Mouse (Mus musculus) left cerebral cortex, adult 6 months (tissue): ENCODE results near the gene Ampd2. TPM values are rescaled to one million over a fixed set of nuclear protein-coding genes. Genes with fewer than 3 reads are reported as not detected.

ENCODE experiments used
- long read RNA-seq, 2 experiments: library from polyadenylated mRNA; unstranded; transcript quantifications; one replicate each; pipeline ENCODE4 v2.0.0; 2019 to 2020
- polyA plus RNA-seq: library from polyadenylated mRNA; unstranded; fragments of <200 nt; fragmentation: Nextera tagmentation; gene quantifications from 2 replicates; pipeline ENCODE4 v1.2.3, GENCODE M21; 2021

Ampd2 gene
- 19.0 and 24.4 TPM in 2 replicates for polyA plus RNA-seq
- long read RNA-seq, experiment 1, transcript Ampd2-201 (18 exons, 3,368 nt), result major isoform, 85 of 160 reads
- long read RNA-seq, experiment 1, transcript Ampd2-203 (18 exons, 3,650 nt), result minor isoform, 6 of 160 reads
- long read RNA-seq, experiment 1, partial matches to known transcripts, result 22 of 160 reads
- long read RNA-seq, experiment 1, other reads (novel, unspliced or antisense), result 45 of 160 reads
- long read RNA-seq, experiment 2, partial matches to known transcripts, result 8 of 27 reads
- long read RNA-seq, experiment 2, other reads (novel, unspliced or antisense), result 15 of 27 reads

DNA sequence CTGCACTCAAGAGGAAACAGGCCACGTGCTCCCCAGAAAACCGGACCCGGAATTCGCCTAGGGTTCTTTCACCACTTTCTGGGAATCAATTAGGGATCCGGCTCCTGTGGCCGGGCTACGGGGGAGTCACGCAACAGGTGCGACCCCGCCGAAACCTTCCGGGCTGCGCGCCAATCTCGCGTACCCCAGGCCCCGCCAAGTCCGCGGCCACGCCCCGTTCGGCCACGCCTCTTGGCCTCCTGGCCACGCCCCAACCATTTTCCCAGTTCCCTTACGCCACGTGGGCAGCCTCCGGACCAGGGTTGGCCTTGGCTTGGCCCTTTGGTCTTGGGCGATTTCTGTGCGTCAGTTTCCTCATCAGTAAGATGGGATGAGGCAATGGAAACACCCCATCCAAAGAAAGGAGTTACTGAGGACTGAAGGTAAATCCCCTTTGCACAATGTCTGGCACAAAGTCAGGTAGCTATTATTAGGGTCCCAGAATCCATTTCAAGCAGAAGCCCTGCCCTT, at the start of gene Ampd2:
Ampd2 (minus strand) TSS at position 182 of the 510 bp plus-strand sequence.

DNA sequence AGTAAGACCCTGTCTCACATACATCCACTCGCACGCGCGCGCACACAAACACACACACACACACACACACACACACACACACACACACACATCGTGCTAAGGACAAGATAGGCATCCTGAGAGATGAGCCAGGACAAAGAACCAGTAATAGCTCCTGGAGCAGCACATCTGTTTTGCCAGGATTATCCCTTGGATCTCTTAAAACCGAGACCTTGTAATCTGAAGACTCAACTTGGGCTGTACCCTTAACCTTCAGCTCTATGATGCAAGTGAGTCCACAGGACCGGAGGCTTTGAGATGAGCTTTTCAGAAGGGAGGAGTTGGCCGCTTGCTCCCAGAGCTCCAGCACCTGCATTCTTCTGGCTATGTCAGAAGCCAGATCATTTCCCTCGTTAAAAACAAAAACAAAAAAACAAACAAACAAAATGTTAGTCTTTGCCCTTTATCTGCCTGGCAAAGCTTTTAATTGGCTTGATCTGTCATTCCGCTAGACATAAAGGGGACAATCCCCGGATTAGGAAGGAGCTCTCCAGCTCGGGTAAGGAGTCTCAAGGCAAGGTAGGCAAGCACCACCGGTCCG, 6.2 kb upstream of the Ampd2 start, which contains the start of gene Gnat2:
Gnat2 (plus strand) TSS at position 254 of the 580 bp plus-strand sequence.

DNA sequence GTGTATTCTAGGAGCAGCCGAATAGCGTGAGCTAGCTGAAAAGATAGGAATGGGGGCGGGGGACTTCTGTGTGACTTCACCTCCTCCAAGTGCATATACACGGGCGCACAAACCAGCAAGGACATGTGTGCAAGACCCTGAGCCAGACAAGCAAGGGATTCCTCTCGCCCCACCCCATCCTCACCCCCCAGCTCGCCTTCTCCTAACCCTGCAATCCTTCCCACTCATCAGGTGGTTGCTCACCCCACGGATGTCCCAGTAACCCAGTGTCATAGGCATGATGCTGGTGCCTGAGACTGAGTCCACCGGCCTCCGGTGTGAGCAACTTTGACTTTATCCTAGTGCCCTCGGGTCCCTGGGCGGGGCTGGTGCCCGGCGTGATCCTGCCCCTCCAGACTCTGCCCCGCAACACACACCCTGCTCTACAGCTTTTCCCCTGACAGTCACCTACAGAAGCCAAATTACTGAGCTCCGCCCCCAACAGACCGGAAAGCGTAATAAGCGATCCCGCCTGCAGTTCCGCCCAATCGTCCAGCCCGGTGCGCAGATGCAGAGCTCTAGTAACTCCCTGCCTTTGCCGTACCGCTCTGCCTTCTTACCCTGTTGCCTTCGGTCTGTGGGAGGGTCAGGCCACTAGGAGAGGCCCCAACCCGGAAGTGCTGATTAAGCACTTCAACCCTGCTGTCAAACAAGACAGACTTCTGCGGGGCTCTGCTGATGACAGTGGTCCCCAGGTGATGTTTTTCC, 41.9 kb downstream of the Ampd2 start, which contains the start of gene Gstm4:
Gstm4 (minus strand) TSS at position 501 of the 747 bp plus-strand sequence.

Other genes with a start within 250 kb of the Ampd2 start
- not detected in 2 replicates for gene Eps8l3, start 209.4 kb downstream of the Ampd2 start, polyA plus RNA-seq
- 302 and 421 TPM in 2 replicates for gene Gstm5, start 190.8 kb downstream of the Ampd2 start, polyA plus RNA-seq
- 32.2 and 40.5 TPM in 2 replicates for gene Gstm7, start 154.8 kb downstream of the Ampd2 start, polyA plus RNA-seq
- gene Gstm6, start 142.9 kb downstream of the Ampd2 start, polyA plus RNA-seq, result 6.7 and 7.0 TPM in 2 replicates
- gene Gstm3, start 117.4 kb downstream of the Ampd2 start, polyA plus RNA-seq, result not detected in 2 replicates
- gene Gstm2, start 100.2 kb downstream of the Ampd2 start, polyA plus RNA-seq, result 4.3 and 5.4 TPM in 2 replicates
- gene Gstm1, start 68.7 kb downstream of the Ampd2 start, polyA plus RNA-seq, result 444 and 459 TPM in 2 replicates
- 17.6 and 19.8 TPM in 2 replicates for gene Gstm4, start 41.8 kb downstream of the Ampd2 start, polyA plus RNA-seq
- 0.16 TPM in 1 of 2 replicates, not detected in the other for gene Gnat2, start 6.1 kb upstream of the Ampd2 start, polyA plus RNA-seq
- gene Gnai3, start 59.5 kb upstream of the Ampd2 start, polyA plus RNA-seq, result 15.2 and 20.7 TPM in 2 replicates
- gene Gpr61, start 68.2 kb upstream of the Ampd2 start, polyA plus RNA-seq, result 4.2 and 6.9 TPM in 2 replicates
- gene Amigo1, start 99.7 kb upstream of the Ampd2 start, polyA plus RNA-seq, result 7.0 and 28.0 TPM in 2 replicates
- gene Cyb561d1, start 114.6 kb upstream of the Ampd2 start, polyA plus RNA-seq, result 5.7 TPM in 2 replicates
- 4.3 and 6.9 TPM in 2 replicates for gene Atxn7l2, start 124.3 kb upstream of the Ampd2 start, polyA plus RNA-seq
- gene Sypl2, start 140.0 kb upstream of the Ampd2 start, polyA plus RNA-seq, result 0.49 and 2.2 TPM in 2 replicates
- 203 and 256 TPM in 2 replicates for gene Psma5, start 170.3 kb upstream of the Ampd2 start, polyA plus RNA-seq
- 27.4 and 83.4 TPM in 2 replicates for gene Sort1, start 197.4 kb upstream of the Ampd2 start, polyA plus RNA-seq